Mouse (Mus musculus) testis, adult 2 months (tissue): ENCODE data around the gene Megf11.

Experiments
- CTCF ChIP-seq: fragments of 200-500 bp; IDR thresholded peaks from 2 replicates; pipeline ENCODE4 v1.5.1; 2012; ENCODE audit warnings: low read depth, mild to moderate bottlenecking, inconsistent platforms, low read length, moderate library complexity; ENCODE audit not compliant: control insufficient read depth, insufficient read depth, insufficient replicate concordance
- POLR2A ChIP-seq: fragments of 200-500 bp; IDR thresholded peaks from 2 replicates; pipeline ENCODE4 v1.6.1; 2012; ENCODE audit warnings: low read depth, mild to moderate bottlenecking, inconsistent platforms, low read length, moderate library complexity; ENCODE audit not compliant: control insufficient read depth

DNA sequence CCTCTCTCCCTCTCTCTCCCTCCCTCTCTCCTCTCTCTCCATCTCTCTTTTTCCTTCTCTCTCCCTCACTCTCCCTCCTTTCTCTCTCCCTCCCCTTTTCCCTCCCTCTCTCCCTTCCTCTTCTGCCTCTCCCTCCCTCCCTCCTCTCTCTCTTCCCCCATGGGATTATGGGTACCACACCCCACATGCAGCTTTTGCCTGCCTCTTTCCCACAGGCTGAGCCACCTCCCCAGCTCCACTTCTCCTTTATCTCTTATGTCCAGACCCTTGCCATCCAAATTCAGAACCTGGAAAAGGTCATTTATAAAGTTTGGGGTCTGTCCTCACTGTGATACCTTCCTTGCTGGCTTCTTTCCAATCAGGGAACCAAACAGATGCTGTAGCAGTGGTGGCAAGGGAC, 180.5 kb downstream of the Megf11 start:
- TF ChIP-seq CTCF (no peak), POLR2A (no peak)
